Mouse (Mus musculus) 3T3-L1 (cell line): ENCODE measurements around the gene Actg2.
"Not testable (repeated sequence)": the region's sequence is repeated elsewhere in the genome, so short reads cannot be mapped to it uniquely, and the experiment has no call there.

Source experiments
- DNase-seq: peaks from one replicate; pipeline ENCODE4 v3.0.0-alpha.2; 2015; ENCODE audit warnings: low read depth, low spot score

Actg2 gene

DNA sequence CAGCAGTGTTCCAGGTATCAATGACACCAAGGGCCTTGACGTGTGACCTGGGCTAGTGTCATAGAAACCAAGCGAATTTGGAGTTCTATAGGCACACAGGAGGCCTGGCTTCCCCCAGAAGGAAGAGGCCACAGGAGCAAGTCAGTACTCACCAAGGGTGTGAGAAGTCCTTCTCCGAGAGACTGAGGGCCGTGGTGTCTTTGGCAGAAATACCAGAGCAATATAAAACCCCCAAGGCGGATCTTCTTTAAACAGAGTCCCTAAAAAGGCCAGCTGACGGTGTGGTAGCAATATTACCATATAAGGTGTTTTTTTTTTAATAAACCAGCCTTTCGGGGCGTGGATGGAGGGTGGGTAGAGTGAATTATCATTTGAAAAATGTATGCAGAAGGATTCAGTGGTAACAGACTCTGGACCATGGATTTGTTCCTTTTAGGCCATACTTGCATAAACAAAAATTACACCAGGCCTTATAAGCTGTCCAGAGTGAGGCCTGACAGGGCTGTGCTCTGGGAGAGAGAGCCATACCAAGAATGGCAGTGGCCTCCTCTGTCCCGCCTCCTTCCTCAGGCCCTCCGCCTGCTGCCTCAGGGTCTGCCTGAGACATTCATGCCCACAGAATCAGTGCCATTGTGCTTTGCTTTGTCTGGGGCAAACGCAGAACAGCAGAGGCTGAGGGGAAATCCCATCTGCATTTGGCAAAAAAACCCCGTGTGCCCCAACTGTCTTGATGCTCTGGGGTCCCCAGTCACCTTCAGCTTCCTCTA lies at the start of gene Actg2:
Actg2 (minus strand) TSS at position 238 of the 767 bp plus-strand sequence.
- DNase-seq = no peak

DNA sequence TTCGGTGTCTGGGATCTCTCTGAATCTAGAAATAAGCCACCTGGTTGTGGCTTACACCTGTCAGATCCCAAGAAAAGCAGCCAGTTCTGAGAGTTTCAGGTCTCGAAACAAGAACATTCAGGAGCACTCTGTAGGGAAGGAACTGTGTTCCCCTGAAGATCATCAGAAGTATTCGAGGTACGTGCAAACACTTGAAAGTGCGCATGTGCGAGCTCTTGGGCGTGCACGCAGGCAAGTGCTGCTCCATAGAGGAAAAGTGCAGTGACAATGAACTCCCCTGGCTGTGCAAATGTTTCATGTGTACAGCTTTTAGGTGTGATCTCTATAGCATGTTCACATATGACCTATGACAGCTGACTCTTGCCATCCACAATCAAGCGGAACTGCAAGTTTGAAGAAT lies 49.3 kb upstream of the Actg2 start:
- not testable (repeated sequence) for DNase-seq

DNA sequence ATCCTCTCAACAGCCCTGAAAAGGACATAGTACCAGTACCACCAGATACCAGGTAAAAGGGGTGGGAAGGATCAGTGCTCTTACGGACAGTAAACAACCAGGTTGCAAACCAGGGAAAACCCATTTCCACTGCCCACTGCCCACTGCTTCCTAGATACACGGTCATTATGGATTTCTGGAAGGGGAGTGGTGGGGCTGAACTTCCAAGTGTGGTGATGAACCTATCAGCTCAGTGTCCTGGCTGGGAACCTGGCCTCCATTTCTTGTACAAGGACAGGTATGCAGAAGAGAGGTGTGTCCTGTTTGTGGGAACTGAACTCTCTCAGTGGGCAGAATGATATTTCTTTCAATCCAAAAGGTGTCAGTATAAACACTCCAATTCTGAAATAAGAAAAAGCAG lies 47.5 kb upstream of the Actg2 start:
- no peak for DNase-seq

DNA sequence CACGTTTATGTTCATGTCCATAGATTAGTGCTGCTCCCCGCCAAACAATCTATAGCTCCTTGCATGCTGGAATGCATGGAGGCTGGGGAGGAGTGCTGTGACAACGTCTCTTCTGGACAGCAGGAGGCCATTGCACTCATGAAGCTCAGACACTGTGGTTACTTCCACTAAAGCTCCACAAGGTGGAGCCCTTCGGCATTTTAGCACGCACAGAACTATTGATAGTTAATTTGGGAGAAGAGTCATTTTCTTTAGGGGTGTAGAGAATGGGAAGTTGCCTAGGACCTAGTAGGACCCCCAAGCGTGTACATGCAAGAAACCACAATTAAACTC lies 46.8 kb upstream of the Actg2 start:
- peak; percentile 82 for DNase-seq

DNA sequence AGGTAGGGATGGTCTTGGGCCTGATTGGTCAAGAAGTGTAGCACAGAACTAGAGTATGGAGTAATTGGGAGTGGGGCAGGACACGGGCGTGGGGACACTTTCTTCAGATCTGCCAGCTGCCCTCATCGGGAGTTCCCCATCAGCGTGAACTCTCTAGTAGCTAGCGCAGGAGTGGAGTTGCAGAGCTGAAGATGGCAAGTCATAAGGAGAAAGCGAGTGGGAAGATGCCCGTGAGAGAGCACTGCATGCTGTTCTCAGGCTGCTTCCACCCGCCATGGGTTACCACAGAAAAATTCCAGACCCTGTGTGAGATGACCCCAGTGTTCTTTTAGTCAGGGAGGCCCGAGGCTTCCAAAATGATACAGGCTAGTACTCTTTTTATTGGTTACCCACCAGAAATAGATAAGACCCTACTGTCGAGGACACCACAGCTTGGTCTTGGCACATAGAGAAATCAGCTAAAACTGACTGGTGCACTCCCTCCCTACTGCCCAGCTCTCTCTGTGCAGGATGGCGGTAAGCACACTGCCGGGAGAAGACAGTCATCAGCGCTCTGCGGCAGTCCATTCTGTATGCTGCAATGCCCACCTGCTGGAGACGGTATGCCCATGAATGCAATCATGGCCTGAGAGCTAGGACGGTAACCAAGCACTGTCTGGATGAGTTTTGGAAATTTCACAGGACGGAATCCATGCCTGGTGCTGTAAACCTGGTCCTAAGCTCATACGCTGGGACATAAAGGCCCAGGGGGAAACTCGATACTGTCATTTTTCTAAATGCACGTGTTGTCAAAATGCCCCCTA lies 46.3 kb upstream of the Actg2 start:
- no peak for DNase-seq

DNA sequence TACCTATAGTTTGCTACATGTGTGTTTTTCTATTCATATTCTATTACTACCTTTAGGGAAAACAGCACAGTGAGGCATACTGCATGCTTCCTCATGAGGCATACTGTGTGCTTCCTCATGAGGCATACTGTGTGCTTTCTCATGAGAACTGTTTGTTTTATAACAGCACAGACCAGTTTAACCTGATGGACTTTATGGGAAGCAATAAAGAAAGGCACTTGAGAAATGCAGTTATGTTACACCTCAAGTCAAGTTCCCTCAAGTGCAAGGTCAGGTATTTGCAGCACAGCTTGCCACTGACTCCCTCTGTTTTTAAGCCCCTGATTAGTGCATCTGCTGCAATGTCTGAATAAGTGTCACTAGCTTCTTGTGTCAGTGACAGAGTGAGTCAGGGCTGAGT lies 41.5 kb upstream of the Actg2 start:
- no peak for DNase-seq

DNA sequence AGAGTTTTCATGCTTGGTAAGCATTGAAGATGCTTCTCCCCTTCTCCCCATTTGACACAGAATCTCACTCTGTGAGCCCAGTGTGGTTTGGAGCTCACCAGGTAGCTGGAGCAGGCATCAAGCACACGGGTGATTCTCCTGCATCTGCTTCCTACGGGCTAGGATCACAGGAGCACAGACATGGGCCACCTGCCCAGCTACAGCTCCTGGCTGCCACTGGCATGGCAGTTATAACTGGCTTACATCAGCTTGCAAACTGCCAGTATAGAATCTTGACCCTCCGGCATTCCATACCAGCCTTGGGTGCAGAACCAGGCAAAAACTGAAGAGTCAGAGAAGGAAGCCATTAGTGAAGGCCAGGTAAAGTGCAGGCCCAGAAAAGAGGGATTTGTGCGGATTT lies 39.5 kb upstream of the Actg2 start:
- DNase-seq = no peak

DNA sequence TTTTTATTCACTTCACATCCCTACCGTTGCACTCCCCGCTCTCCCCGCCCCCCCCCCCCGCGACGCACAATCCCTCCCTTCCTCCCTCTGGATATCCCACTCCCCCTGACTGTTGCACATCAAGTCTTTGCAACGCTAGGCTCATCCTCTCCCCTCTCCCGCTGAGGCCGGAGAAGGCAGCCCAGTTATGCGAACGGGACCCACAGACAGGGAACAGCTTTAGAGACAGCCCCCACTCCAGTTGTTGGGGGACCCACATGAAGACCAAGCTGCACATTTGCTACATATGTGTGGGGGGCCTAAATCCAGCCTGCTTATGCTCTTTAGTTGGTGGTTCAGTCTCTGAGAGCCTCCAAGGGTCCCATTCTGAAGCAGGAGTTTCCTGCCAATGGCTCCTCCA lies 36.6 kb upstream of the Actg2 start, which contains the start of gene Stambp:
Stambp (minus strand) TSS at position 59 of the 400 bp plus-strand sequence.
- no peak for DNase-seq

DNA sequence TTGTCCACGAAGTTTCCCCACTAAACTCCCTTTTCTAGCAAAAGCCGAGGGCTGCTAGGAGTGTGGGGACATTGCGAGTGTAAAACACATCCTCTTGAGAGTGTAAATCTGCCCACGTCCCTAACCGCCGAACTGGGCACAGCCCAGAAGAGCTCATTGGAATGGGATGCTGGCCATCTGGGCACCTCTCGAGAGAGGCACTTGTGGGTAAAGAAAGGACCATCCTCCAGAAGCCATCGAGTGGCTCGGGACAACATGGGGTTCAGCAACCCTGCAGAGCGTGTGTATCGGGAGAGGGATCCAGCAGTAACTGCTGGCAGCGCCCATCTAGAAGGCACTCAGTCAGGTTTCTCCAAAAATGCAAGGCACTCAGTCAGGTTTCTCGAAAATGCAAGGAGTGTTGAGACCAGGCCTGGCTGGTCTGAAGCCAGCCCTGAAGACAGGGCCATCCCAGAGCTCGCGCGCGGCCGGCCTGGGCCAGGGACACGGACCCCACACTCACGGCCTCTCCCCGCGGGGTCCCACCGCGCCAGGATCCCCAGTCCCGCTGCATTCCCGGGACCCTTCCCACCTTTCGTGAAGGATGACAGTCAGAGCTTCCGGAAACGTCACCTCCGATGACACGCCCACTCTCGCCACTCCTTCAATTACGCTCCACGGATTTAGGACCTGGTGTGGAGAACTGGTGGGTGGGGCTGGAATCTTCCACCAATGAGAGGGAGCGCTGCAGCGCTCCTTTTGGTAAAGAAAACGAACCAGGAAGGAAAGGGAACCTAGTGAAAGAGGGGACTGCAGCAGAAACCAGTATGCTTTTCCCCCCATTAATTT lies 36.0 kb upstream of the Actg2 start:
- peak; percentile 98 for DNase-seq

DNA sequence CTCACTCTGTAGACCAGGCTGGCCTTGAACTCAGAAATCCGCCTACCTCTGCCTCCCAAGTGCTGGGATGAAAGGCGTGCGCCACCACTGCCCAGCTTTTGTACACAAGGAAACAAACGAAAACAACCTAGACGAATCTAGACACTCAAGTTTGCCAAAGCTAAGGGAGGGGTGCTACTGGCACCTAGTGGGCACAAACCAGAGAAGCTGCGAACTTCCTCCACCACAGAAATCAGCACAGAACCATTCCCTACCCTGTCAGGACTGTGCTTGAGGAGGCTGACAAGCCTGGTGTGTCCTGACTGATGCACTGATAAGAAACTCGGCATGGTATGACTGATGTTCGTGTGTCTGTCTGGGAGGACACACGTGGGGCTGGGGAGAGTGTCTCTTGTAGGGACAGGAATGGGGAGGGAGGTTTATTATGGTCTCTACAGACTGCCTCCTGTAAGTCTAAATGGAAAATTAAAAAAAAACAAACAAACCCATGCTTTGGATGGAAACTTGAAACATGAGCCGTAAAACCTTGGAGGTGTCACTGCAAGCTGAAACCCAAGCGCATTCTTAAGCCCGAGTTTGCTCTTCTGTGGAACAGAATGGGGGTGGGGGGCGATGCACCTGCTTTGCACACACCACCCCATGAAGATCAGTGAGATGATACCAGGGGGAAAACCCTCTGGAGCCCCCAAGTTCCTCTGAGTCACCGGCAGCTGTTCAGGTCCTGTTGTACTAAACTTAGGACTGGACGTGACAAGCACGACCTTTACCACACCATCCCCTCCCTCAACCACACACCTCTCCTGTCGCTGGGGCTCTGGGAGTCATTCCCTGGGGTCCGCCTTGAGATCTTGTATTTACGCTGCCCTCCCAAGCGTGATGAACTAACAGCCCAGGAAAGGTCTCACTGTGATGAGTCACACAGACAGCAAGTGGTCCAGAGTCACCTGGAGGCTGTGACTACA lies 33.1 kb upstream of the Actg2 start:
- DNase-seq = peak; percentile 17

DNA sequence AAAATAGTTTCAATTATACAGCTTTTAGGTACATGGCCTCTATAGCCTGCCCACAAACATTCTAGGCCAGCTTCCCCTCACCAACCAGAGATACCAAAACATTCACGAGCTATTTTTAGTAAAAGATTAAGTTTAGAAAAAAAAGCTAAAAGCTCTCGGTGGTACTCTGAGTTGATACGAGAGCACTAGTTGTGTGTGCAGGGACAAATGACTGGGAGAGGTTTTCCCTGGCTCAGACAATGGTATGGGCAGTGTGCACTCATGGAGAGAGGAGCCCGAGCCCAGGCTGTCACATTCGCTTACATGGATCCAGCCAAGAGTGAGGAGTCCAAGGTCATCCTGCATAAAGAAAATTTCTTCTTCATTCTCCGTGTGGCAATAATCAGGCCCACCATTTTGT lies 19.9 kb upstream of the Actg2 start:
- DNase-seq = no peak

DNA sequence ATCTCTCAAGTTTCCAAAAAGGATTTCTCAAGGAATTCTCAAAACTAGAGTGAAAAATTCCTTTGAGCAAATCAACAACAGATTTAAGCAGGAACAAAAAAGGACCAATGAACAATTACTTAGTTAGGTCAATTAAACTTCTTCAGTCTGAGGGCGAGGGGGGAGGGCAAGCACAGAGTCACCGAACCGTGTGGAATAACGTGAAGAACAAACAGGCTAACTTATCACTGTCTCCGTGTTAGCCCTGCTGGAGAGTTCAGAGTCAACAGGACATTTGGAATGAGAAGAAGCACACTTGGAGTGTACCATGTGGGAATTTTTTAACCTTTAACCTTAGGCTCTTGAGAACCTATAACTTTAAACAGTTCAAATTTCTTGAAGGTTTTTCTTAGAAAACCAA lies 12.3 kb upstream of the Actg2 start:
- DNase-seq = no peak

DNA sequence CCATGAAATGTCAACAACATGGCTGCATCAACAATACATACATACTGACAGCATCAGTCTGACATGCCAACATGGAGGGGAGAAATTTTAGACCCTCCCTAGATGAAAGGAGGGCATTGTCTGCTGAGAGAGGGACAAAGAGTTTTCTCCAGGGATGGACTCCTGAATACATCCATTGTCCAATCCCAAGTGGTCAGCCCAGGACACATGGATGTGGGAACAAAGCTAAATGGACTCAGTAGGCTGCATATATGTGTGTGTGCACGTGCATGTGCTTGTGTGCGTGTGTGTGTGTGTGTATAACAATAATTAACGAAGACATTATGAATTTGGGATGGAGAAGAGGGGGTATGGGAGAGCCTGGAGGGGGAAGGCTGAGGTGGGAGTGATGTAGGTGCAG lies 9.7 kb upstream of the Actg2 start:
- DNase-seq = no peak

DNA sequence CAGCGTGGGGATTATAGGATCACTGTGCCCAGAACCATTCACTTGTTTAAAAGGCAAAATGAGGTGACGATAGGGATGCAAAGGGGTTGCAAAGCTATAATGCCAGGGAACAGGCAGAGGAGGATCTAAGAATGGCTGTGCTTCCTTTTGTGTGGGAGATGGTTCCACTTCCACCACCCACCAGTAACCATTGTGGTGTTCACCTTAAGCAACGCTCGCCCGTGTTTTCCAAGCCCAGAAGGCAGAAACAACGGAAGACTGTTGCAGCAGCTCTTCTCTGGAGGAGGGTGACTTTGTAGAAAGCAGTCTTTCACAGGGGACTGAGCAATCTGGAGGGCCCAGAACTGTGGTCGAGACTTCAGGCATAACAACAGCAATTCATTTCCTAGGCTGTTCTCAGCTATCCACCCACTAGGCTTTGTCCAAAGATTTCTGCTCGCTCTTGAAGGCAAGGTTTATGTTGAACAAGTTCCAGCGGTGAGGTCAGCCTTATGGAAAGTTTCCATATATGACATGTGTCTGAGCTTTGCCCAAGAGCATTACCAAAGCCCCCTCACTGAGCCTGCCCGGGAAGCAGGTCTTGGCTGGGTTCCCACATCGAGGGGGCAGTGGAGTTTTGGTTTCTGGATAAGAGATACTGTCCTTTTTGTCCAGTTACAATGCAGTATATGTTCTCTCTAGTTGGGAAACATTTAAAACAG lies 5.8 kb upstream of the Actg2 start:
- DNase-seq = peak; percentile 70

DNA sequence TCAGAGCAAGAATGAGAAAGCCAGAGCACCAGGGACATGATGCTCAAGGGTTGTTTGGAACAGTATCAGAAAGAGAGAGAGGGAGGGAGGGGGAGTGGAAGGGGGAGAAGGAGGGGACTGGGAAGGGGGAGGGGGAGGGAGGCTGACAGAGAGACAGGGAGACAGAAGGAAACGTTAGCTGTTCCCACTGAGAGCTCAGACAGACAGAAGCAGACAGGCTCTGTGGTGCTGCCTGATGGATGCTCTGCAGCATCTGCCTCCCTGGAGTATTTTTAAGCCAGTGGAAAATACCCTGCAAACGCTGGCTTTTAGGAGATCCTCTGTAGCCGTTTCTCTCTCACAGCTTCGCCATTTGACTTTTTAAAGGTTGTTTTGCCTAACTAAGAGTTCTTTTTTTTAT lies 4.0 kb upstream of the Actg2 start:
- DNase-seq = no peak

DNA sequence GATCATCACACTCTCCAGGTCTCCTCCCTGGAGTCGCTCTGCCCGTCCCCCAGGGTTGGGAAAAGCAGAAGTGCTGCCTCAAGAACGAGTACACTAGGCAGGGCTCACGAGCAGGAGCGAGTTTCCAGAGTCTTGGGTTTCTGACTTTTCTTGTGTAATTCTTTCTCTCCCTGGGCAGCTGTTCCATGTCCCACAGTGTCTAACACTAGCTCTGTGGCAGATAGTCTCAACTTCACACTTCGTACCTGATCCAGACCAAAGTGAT lies 662 bp upstream of the Actg2 start:
- no peak for DNase-seq

DNA sequence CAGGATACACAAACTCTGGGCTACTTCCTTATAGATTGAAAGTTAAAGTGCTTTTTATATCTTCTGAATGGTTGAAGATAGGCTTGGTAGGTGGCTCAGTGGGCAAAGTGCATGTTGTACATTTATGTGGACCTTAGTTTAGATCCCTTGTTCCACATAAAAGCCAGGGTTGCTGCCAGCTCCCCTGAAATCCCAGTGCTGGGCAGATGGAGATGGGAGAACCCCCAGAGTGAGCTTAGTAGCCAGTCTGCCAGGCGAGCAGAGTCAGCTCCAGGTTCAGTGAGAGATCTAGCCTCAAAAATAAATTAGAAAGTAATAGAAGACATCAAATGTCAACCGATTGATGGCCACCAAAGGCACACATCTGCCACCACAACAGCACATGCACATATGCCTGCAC lies 3.5 kb downstream of the Actg2 start:
- DNase-seq = no peak

DNA sequence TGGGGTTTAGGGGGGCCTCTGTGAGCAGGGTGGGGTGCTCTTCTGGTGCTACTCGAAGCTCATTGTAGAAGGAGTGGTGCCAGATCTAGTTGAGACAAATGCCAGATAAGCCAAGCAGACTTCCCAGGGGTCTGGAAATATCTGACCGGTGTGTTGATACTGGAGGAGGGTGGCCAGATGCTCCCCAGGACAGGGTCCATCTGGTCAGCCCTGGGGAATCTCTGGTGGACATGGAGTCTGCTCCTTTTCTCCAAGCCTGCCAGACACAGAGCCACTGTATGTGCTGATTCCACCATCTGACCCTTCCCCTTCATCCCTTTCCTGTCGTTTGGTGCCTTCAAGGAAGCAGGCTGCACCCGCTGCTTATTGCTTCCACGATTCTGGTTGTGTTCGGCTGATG lies 12.9 kb downstream of the Actg2 start:
- DNase-seq = no peak

DNA sequence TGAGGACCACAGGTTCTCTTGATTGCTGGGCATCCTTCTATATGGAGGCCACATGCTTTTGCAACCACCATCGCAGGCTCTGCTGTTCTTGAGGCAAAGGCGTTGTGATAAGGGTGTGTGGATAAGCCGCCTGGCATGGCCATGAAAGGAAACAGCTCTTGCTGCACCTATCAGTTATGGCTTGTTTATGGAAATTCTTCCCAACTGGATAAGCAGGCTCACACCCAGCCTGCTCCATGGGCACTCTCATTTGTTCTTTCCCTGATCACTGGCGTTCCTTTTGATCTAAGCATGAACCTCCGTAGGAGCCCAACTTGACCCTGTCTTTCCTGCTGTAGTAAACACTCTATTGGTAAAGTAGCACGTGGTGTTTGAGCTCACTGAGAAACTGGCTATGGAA lies 14.3 kb downstream of the Actg2 start:
- DNase-seq = no peak

DNA sequence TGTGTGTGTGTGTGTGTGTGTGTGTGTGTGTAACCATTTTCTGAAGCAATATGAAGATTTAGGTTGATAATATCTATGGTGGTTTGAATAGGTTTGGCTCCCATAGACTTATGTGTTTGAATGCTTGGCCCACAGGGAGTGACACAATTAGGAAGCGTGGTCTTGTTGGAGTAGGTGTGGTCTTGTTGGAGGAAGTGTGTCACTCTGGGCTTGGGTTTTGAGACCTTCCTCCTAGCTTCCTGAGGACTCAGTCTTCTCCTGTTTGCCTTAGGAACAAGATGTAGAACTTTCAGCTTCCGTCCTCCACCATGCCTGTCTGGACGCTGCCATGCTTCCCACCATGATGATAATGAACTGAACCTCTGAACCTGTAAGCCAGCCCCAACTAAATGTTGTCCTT lies 17.4 kb downstream of the Actg2 start:
- no peak for DNase-seq

DNA sequence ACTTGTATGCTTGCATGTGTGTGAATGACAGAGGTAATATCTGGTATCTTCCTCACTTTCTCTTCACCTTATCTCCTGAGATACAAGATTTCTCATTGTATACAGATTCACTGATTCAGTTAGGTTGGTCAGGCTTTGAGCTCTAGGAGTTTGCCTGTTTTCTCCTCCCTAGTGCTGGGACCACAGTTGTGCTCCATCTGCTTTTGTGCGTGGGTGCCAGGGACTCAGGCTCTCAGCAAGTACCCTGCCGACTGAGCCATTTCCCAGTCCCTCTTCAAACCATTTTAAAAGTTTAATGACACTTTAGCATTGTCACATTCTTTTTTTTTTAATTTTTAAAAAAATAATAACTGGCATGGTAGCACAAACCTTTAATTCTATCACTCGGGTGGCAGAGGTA lies 20.9 kb downstream of the Actg2 start:
- no peak for DNase-seq
